Mouse (Mus musculus) right cerebral cortex, postnatal 36 days (tissue): ENCODE measurements around the gene Mospd3.
A peak's percentile ranks its signal among the peaks of the same experiment; 100 is the strongest.
"Not testable (repeated sequence)": the region's sequence is repeated elsewhere in the genome, so short reads cannot be mapped to it uniquely, and the experiment has no call there.

Experiments used
- DNase-seq, 2 experiments: peaks; one replicate each; pipeline ENCODE4 v3.0.0; 2022; ENCODE audit warnings: low spot score in 2 of 2, mixed read lengths in 1 of 2

Mospd3 gene

GRCm38 (mm10) chr5:137615347-137615746 is 14.5 kb upstream of the Mospd3 start:
- DNase-seq: no peak

- not testable (repeated sequence) for DNase-seq
Observed at GRCm38 (mm10) chr5:137614921-137615320, 14.1 kb upstream of the Mospd3 start.

- DNase-seq: no peak
Observed at GRCm38 (mm10) chr5:137613550-137613949, 12.7 kb upstream of the Mospd3 start, which contains the start of gene Pcolce. Gene Pcolce, minus strand, starts transcription at chr5:137613784.

GRCm38 (mm10) chr5:137613076-137613475 is 12.2 kb upstream of the Mospd3 start:
- DNase-seq: no peak

- no peak for DNase-seq
Observed at GRCm38 (mm10) chr5:137611245-137611602, 10.4 kb upstream of the Mospd3 start.

- no peak for DNase-seq
Observed at GRCm38 (mm10) chr5:137610548-137611244, 9.8 kb upstream of the Mospd3 start.

- DNase-seq: no peak
Observed at GRCm38 (mm10) chr5:137610056-137610455, 9.2 kb upstream of the Mospd3 start.

- no peak for DNase-seq
Observed at GRCm38 (mm10) chr5:137609292-137609691, 8.4 kb upstream of the Mospd3 start.

GRCm38 (mm10) chr5:137608654-137609190 is 7.9 kb upstream of the Mospd3 start:
- no peak for DNase-seq

GRCm38 (mm10) chr5:137607860-137608653 is 7.2 kb upstream of the Mospd3 start:
- no peak for DNase-seq

GRCm38 (mm10) chr5:137601365-137601729 is 489 bp upstream of the Mospd3 start:
- no peak for DNase-seq

GRCm38 (mm10) chr5:137600281-137600618 is 608 bp downstream of the Mospd3 start:
- DNase-seq: no peak

GRCm38 (mm10) chr5:137599600-137599999 is 1.3 kb downstream of the Mospd3 start:
- no peak for DNase-seq

- no peak for DNase-seq
Observed at GRCm38 (mm10) chr5:137598100-137598826, 2.6 kb downstream of the Mospd3 start.

- DNase-seq: no peak
Observed at GRCm38 (mm10) chr5:137597625-137598024, 3.2 kb downstream of the Mospd3 start.

- DNase-seq: no peak
Observed at GRCm38 (mm10) chr5:137596601-137597261, 4.1 kb downstream of the Mospd3 start.

GRCm38 (mm10) chr5:137595921-137596320 is 4.9 kb downstream of the Mospd3 start:
- DNase-seq: no peak

- DNase-seq: no peak
Observed at GRCm38 (mm10) chr5:137590507-137590906, 10.4 kb downstream of the Mospd3 start.

GRCm38 (mm10) chr5:137584976-137585375 is 15.9 kb downstream of the Mospd3 start:
- DNase-seq: peak; percentile 29 to 34

- DNase-seq: peak; percentile 16 to 29
Observed at GRCm38 (mm10) chr5:137583670-137584169, 17.1 kb downstream of the Mospd3 start.

GRCm38 (mm10) chr5:137582702-137583101 is 18.2 kb downstream of the Mospd3 start:
- no peak for DNase-seq

GRCm38 (mm10) chr5:137580246-137580645 is 20.6 kb downstream of the Mospd3 start:
- no peak for DNase-seq
